Mouse (Mus musculus): ENCODE data around the gene Gm10447.

DNA sequence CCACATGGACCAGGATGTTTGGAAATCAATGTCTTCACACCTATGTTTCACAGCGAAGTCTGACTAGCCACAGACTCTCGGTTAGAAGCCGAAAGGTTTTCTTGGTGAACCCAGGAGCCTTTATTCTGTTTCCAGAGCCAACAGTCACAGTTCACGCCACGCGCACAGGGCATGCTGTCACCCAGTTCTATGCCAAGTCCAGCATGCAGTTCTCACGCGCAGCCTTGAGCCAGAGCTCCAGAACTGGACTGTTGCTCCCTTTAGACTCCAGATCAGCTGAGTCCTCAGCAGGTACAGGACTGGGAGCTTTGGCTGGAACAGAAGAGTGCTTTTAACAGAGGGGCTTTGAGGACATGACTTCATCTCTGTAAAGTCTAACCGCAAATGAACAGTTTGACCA lies 4.5 kb downstream of the Gm10447 start:
- TF ChIP-seq POLR2A (IDR thresholded peaks at IDR 0.05; ENCODE audit: low read depth, low read length) (no peak), CTCF (IDR thresholded peaks at IDR 0.05; ENCODE audit: borderline replicate concordance, insufficient read depth, low read length) (no peak)
